Mouse (Mus musculus) forebrain, embryonic 10.5 days (tissue): Measurements from ENCODE around the gene Spaca3. TPM values are rescaled to one million over a fixed set of nuclear protein-coding genes. Genes with fewer than 3 reads are reported as not detected.

ENCODE experiments used
- DNase-seq: peaks from one replicate; pipeline ENCODE4 v3.0.0-alpha.2; 2017; ENCODE audit warnings: low spot score; ENCODE audit errors: extremely low spot score
- H3K27ac ChIP-seq: fragments of 300-500 bp; sonication (generic); 2 replicates; pipeline ENCODE4 v1.5.1; 2016; ENCODE audit warnings: mild to moderate bottlenecking
- H3K27me3 ChIP-seq: fragments of 300-500 bp; sonication (generic); 2 replicates; pipeline ENCODE4 v1.6.1; 2016; ENCODE audit warnings: mild to moderate bottlenecking; ENCODE audit not compliant: poor library complexity, severe bottlenecking
- H3K36me3 ChIP-seq: fragments of 300-500 bp; sonication (generic); replicated peaks from 2 replicates; pipeline ENCODE4 v1.6.1; 2016; ENCODE audit warnings: mild to moderate bottlenecking, moderate library complexity
- H3K4me1 ChIP-seq: fragments of 300-500 bp; sonication (generic); 2 replicates; pipeline ENCODE4 v1.6.1; 2016
- H3K4me3 ChIP-seq: fragments of 300-500 bp; sonication (generic); 2 replicates; pipeline ENCODE4 v1.5.1; 2016; ENCODE audit warnings: mild to moderate bottlenecking, moderate library complexity
- H3K9me3 ChIP-seq: fragments of 300-500 bp; sonication (generic); 2 replicates; pipeline ENCODE4 v1.6.1; 2016; ENCODE audit warnings: mild to moderate bottlenecking, moderate library complexity
- WGBS: fragments of 180-500 bp; shearing (Covaris S2); methylation state at CpG from one replicate; pipeline ENCODE4 v1.1.7; 2016; 5-methylcytosine and 5-hydroxymethylcytosine counted together
- polyA plus RNA-seq: library from polyadenylated mRNA; unstranded; fragments of >200 nt; fragmentation: Nextera tagmentation; extraction: Ambion mirVana; gene quantifications from 2 replicates; pipeline ENCODE4 v1.2.1, GENCODE M21; 2016

Gene Spaca3
- polyA plus RNA-seq, 1 experiment from 2014 or later, result not detected

DNA sequence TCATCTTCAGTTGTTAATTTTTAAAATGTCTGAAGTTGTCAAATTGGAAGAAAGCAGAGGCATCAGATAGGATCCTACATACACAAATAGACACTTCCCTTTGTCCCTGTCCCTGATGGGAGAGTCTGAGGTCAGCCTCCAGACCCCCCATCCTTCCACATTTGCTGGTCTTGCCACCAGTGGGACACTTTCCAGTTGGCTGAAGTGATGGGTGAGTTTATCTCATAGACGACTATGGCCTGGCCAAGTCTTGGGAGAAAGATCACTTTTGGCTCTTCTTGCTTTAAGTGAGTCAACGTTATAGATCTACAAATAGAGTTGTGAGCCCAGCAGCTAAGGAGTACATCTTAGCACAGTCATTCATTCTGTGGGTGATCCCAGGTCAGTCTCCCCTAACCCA lies 19.9 kb downstream of the Spaca3 start:
- Histone ChIP-seq H3K9me3 (no peaks in the 10 kb centered on the region), H3K4me1 (no peaks in the 10 kb centered on the region), H3K4me3 (no peak overlapping the region), H3K27ac (no peak overlapping the region), H3K36me3 (no peaks in the 10 kb centered on the region), H3K27me3 (no peaks in the 10 kb centered on the region)
- DNase-seq, result no peak
- 97% methylated on average over 2 of the region's 2 CpGs for WGBS

DNA sequence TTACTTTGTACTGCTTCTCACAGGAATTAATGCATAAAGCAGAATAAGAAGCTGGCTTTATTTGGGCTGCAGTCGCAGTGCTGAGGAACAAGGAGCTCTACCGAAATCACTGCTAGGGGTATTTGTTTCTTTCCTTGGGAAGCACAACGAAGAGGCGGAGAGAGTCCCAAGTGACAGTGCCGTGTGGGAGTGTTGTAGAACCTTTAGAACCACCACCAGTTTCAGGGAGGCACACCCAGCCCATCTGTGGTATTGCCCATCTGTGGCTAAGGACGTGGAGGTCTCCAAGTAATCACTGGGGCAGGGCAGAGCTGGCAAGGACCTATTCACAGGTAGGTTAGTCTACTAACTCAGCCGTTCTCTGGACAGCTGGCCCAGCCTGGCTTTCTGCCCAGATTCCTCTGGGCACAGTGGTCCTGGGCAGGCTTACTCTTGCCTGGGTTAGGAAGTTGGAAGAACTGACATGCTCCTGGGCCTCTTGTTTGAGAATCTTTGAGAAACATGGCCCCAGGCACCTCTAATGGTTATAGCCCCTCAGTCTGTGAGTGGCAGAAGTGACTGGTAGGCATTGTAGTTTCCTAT lies 24.2 kb downstream of the Spaca3 start:
- 85% methylated on average over 7 of the region's 7 CpGs for WGBS
- DNase-seq, result no peak
- Histone ChIP-seq H3K4me1 (no peaks in the 10 kb centered on the region), H3K4me3 (no peak overlapping the region), H3K27me3 (peaks cover 21% of the 10 kb centered on the region), H3K9me3 (no peaks in the 10 kb centered on the region), H3K27ac (no peak overlapping the region), H3K36me3 (no peaks in the 10 kb centered on the region)

DNA sequence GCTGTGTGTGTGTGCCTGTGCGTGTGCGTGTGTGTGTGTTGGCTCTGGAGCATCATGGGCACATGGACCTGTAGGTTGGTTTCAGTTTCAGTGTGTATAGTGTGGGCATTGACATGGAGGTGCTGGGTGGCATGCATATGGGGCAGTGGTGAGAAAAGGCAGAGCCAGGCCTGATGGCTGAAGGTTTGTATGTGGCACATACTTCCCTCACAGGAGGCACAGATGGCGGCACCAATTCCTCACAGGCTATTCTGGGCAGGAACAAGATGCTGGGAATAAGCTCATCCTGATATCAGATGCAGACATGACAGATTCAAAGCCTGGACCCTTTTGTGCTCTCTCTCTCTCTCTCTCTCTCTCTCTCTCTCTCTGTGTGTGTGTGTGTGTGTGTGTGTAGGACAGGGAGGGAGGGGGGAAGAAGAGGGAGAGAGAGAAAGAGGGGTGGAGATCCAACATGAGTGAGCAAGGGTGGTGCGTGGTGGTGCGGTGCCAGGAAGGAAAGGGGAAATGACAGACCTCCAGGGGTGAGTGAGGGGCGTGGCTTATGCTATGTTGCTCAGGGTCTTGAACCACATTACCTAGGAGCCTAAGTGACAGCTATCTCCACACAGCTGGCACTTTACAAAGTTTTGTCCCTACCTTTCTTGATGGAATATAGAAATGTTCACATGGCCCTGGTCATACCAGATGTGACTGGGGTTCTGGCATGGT lies 26.5 kb downstream of the Spaca3 start:
- DNase-seq, result no peak
- WGBS, result 91% methylated on average over 6 of the region's 6 CpGs
- H3K36me3 ChIP-seq, result no peaks in the 10 kb centered on the region
- H3K4me3 ChIP-seq, result no peak overlapping the region
- H3K27me3 ChIP-seq, result peaks cover 45% of the 10 kb centered on the region
- H3K4me1 ChIP-seq, result peaks cover 9% of the 10 kb centered on the region
- no peak overlapping the region for H3K27ac ChIP-seq
- no peaks in the 10 kb centered on the region for H3K9me3 ChIP-seq

DNA sequence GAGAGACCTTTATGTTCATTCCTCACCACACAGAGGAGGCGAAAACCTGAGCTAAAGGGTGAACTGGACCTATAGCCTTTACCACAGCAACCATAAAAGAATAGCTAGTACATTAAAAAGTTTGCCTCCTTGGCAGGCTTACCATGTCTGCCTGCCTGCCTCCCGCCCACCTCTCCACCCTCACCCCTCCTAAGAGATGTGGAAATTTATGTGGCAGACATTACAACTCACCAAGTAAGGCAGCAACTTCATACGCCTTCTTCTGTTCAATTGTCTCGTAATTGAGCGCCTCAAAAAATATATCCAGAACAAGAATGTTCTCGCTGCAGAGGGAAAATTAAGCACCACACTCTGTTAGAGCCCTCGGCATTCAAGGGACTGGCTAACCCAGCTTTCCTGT lies 28.2 kb downstream of the Spaca3 start:
- no peak overlapping the region for H3K27ac ChIP-seq
- H3K36me3 ChIP-seq, result no peaks in the 10 kb centered on the region
- no peaks in the 10 kb centered on the region for H3K9me3 ChIP-seq
- peaks cover 21% of the 10 kb centered on the region for H3K4me1 ChIP-seq
- no peak for DNase-seq
- WGBS, result 87% methylated on average over 7 of the region's 7 CpGs
- H3K4me3 ChIP-seq, result no peak overlapping the region
- peaks cover 62% of the 10 kb centered on the region for H3K27me3 ChIP-seq

DNA sequence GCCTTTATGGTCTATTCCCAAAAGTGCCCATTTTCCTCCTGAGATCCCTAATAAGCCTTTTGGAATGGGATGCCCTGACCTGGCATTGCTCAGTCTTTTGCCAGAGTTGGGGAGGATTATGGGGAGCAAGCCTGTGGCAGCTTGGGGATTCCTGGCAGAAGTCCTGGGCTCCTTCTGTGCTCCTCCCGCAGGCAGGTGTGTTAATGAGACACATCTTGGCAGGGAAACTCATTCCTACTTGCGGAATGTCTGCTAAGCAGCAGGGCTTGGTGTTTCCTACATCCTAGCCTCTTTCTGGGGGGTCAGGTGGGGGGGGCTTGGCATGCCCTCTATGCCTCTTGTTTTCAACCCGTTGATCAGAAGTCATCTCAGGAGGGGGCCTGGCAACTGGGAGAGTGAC lies 28.9 kb downstream of the Spaca3 start:
- Histone ChIP-seq H3K27ac (no peak overlapping the region), H3K27me3 (peaks cover 68% of the 10 kb centered on the region), H3K4me3 (no peak overlapping the region), H3K4me1 (peaks cover 21% of the 10 kb centered on the region), H3K9me3 (no peaks in the 10 kb centered on the region), H3K36me3 (no peaks in the 10 kb centered on the region)
- DNase-seq, result no peak
- WGBS, result 52% methylated on average over 3 of the region's 3 CpGs

DNA sequence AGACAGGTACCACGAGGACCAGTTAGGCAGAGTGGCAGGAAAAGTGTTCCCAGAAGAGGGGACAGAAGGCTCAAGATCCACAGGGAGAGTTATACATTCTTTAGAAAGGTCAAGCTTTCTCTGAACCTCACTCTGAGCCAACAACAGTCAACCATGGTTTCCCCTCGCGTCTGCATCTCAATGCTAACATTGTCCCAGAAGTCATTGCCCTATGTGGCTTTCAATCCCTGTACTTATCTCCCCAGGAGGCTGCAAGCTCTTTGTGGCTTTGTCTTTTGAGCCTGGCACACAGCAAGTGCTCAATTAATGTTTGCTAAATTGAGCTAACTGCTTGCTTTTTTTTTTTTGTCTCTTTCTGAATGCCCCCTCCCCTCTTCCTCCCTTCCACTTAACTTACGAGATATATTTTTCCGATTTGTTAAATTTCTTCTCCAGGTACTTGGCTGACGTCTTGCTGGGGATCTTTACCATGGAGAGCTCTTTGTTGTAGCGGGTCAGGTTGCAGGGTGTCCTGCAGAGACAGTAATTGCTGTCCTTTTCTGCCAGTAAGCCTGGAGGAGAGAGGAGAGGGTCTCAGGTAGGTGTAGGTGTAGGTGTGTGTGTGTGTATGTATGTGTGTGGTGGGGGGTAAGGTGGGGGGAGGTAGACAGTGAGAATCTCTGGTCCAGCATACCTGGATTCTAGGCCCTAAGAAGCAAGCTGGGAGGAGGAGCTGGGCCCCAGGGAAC lies 31.3 kb downstream of the Spaca3 start:
- H3K9me3 ChIP-seq, result no peaks in the 10 kb centered on the region
- 2% methylated on average over 7 of the region's 7 CpGs for WGBS
- DNase-seq, result no peak
- H3K27ac ChIP-seq, result no peak overlapping the region
- H3K4me3 ChIP-seq, result no peak overlapping the region
- no peaks in the 10 kb centered on the region for H3K36me3 ChIP-seq
- peaks cover 21% of the 10 kb centered on the region for H3K4me1 ChIP-seq
- H3K27me3 ChIP-seq, result peaks cover 85% of the 10 kb centered on the region

DNA sequence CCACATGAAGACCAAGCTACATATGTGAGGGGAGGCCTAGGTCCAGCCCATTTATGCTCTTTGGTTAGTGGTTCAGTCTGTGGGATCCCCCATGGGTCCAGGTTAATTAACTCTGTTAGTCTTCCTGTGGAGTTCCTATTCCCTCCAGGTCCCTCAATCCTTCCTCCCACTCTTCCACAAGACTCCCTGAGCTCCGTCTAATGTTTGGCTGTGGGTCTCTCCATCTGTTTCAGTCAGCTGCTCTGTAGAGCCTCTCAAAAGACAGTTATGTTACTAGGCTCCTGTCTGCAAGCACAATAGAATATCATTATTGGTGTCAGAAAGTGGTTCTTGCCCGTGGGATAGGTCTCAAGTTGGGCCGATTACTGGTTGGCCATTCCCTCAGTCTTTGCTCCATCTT lies 37.7 kb downstream of the Spaca3 start:
- Histone ChIP-seq H3K36me3 (no peaks in the 10 kb centered on the region), H3K27me3 (peaks cover 29% of the 10 kb centered on the region), H3K27ac (no peak overlapping the region), H3K9me3 (no peaks in the 10 kb centered on the region), H3K4me3 (no peak overlapping the region), H3K4me1 (peaks cover 2% of the 10 kb centered on the region)
- 89% methylated on average over 3 of the region's 3 CpGs for WGBS
- no peak for DNase-seq

DNA sequence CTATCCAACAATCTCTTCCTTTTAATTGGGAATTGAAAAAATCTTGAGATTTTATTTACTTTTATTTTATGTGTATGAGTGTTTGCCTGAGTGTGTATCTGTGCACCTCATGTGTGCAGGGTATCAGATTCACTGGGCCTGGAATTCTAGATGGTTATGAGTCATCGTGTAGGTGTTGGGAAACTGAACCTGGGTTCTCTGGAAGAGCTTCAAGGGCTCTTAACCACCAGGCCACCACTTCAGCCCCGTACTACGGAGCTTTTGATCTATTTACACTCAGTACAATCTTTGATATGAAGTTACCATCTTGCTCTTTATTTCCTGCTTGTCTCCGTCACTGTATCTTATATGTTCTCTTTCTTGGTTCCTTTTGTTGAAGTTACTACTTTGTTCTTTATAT lies 42.4 kb downstream of the Spaca3 start:
- Histone ChIP-seq H3K36me3 (no peaks in the 10 kb centered on the region), H3K4me1 (no peaks in the 10 kb centered on the region), H3K27me3 (no peaks in the 10 kb centered on the region), H3K4me3 (no peak overlapping the region), H3K9me3 (no peaks in the 10 kb centered on the region), H3K27ac (no peak overlapping the region)
- no peak for DNase-seq
- 92% methylated on average over 4 of the region's 4 CpGs for WGBS

DNA sequence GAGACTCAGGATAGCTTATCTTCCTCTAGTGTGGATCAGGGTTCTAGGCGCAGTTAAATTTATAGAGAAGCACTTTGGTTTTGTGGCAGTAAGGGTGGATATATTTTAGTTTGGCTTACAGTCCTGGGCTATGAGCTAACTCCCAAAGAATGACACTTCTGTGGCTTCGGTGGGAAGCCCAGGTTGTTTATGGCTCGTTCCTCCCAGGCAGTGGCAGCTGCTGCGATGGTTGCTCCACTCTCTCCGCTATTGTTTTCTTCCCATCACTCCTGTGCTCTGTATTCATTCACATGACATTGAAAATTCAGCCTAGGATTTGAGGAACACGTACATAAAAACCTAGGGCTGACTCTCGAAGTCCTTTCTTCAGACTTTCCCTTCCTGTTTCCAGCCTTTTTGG lies 44.5 kb downstream of the Spaca3 start:
- Histone ChIP-seq H3K4me3 (no peak overlapping the region), H3K27ac (no peak overlapping the region)
- WGBS, result 80% methylated on average over 7 of the region's 7 CpGs

DNA sequence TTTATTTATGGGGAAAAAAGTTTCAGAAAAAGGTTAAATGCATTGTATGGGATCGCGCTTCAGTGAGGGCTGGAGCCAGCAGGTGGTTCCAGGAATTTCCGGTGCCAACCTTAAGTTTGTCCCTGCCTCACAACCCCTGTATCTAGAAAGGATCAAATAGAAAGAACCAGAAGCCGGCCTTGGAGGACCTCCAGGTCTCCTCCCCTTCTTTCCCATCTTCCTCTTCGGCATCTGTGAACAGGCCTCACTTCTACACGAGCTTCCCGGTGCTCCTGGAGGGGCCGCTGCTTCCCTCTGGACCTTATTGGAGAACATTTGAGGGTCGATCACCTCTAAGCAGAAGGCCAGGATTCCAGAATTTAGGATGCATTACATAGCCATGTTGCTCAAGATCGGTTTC lies 45.3 kb downstream of the Spaca3 start:
- H3K27ac ChIP-seq, result no peak overlapping the region
- H3K27me3 ChIP-seq, result no peaks in the 10 kb centered on the region
- no peaks in the 10 kb centered on the region for H3K9me3 ChIP-seq
- DNase-seq, result no peak
- H3K4me3 ChIP-seq, result no peak overlapping the region
- WGBS, result 88% methylated on average over 10 of the region's 10 CpGs
- no peaks in the 10 kb centered on the region for H3K36me3 ChIP-seq
- H3K4me1 ChIP-seq, result no peaks in the 10 kb centered on the region

More for the DNA sequence above, 44.5 kb downstream of the Spaca3 start:
- no peaks in the 10 kb centered on the region for H3K9me3 ChIP-seq
- no peaks in the 10 kb centered on the region for H3K4me1 ChIP-seq
- H3K36me3 ChIP-seq, result no peaks in the 10 kb centered on the region
- no peaks in the 10 kb centered on the region for H3K27me3 ChIP-seq
- no peak for DNase-seq

DNA sequence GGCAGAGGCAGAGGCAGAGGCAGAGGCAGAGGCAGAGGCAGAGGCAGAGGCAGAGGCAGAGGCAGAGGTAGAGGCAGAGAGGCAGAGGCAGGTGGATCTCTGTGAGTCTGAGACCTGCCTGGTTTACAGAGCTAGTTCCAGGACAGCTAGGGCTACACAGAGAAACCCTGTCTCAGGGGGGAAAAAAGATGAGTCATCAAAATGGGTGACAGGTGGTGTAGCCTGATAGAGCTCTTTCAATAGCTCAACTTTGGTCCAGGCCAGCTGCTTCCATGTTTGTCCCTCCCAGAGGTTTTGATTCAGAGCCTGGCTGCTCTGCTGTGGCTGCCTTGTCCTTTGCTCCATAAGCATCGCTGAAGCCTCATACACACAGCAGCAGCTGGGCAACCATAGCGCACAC lies 46.4 kb downstream of the Spaca3 start:
- H3K36me3 ChIP-seq, result no peaks in the 10 kb centered on the region
- DNase-seq, result no peak
- no peaks in the 10 kb centered on the region for H3K4me1 ChIP-seq
- H3K27ac ChIP-seq, result no peak overlapping the region
- WGBS, result 92% methylated on average over 2 of the region's 2 CpGs
- no peaks in the 10 kb centered on the region for H3K9me3 ChIP-seq
- H3K27me3 ChIP-seq, result no peaks in the 10 kb centered on the region
- no peak overlapping the region for H3K4me3 ChIP-seq

DNA sequence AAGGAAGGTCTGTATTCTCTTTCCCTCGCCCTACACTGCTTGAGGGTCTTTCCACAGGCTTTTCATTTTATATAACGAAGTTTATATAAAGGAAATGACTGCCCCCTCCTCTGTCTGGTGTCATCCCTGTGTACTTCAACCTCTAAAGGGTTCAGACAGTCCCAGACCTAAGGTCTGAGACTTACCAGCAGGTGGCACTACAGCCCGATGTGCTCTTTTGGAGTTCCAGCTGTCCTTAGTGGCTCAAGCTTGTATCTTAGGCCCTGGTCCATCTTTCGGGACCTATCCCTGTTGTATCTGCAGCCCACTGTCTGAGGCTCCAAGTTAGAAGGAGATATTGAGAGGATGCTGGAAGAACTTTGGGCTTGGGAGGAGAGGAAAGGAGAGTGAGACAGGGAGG lies 48.3 kb downstream of the Spaca3 start:
- Histone ChIP-seq H3K4me1 (no peaks in the 10 kb centered on the region), H3K36me3 (no peaks in the 10 kb centered on the region), H3K27ac (no peak overlapping the region), H3K27me3 (no peaks in the 10 kb centered on the region), H3K4me3 (no peak overlapping the region), H3K9me3 (no peaks in the 10 kb centered on the region)
- 49% methylated on average over 4 of the region's 4 CpGs for WGBS
- peak; percentile 36 for DNase-seq

DNA sequence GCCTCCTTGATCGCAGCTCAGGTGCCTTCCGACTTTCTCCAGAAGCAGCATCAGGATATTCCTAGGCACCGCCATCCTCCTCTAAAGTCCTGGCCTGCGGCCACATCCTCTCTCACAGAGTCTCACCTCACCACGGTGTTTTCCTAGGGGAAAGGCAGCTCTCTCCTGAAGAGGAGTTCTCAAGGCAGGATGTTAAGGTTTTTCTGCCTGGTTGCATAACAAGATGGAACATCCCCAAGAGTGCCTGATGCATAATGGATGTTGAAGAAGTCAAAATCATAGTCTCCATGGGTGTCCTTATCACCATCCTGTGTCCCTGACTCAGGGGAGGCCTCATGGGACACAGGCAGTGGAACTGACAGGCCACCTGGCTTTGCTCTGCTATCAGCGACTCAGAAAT lies 49.7 kb downstream of the Spaca3 start:
- DNase-seq, result no peak
- H3K9me3 ChIP-seq, result no peaks in the 10 kb centered on the region
- WGBS, result 90% methylated on average over 6 of the region's 6 CpGs
- no peaks in the 10 kb centered on the region for H3K4me1 ChIP-seq
- H3K36me3 ChIP-seq, result no peaks in the 10 kb centered on the region
- no peaks in the 10 kb centered on the region for H3K27me3 ChIP-seq
- no peak overlapping the region for H3K27ac ChIP-seq
- no peak overlapping the region for H3K4me3 ChIP-seq
